Mouse (Mus musculus) cerebellum, adult 11-12 months (tissue): ENCODE results near the gene Cd6.

Experiments
- DNase-seq: peaks from one replicate; pipeline ENCODE4 v3.0.0; 2022

Gene Cd6

GRCm38 (mm10) chr19:10835671-10836070 lies 5.8 kb upstream of the Cd6 start:
- no peak for DNase-seq

GRCm38 (mm10) chr19:10833611-10834010 lies 3.8 kb upstream of the Cd6 start:
- DNase-seq, result no peak

GRCm38 (mm10) chr19:10832030-10832429 lies 2.2 kb upstream of the Cd6 start:
- no peak for DNase-seq

- DNase-seq, result peak; percentile 66
Observed at GRCm38 (mm10) chr19:10831424-10831823, 1.6 kb upstream of the Cd6 start.

GRCm38 (mm10) chr19:10828321-10828720 lies 1.5 kb downstream of the Cd6 start:
- DNase-seq, result no peak

- DNase-seq, result no peak
Observed at GRCm38 (mm10) chr19:10824061-10824460, 5.8 kb downstream of the Cd6 start.

- DNase-seq, result no peak
Observed at GRCm38 (mm10) chr19:10822534-10822933, 7.3 kb downstream of the Cd6 start.

GRCm38 (mm10) chr19:10821319-10821718 lies 8.5 kb downstream of the Cd6 start:
- DNase-seq, result no peak

- no peak for DNase-seq
Observed at GRCm38 (mm10) chr19:10818217-10818946, 11.5 kb downstream of the Cd6 start.

GRCm38 (mm10) chr19:10816462-10816861 lies 13.4 kb downstream of the Cd6 start:
- DNase-seq, result no peak

- DNase-seq, result no peak
Observed at GRCm38 (mm10) chr19:10815871-10816270, 14.0 kb downstream of the Cd6 start.

GRCm38 (mm10) chr19:10813905-10814304 lies 16.0 kb downstream of the Cd6 start:
- peak; percentile 20 for DNase-seq

- no peak for DNase-seq
Observed at GRCm38 (mm10) chr19:10813039-10813438, 16.8 kb downstream of the Cd6 start.

GRCm38 (mm10) chr19:10811471-10811870 lies 18.4 kb downstream of the Cd6 start:
- no peak for DNase-seq

GRCm38 (mm10) chr19:10810176-10810492 lies 19.7 kb downstream of the Cd6 start:
- peak; percentile 43 for DNase-seq

- peak; percentile 23 for DNase-seq
Observed at GRCm38 (mm10) chr19:10809428-10810175, 20.3 kb downstream of the Cd6 start.

GRCm38 (mm10) chr19:10808524-10809233 lies 21.2 kb downstream of the Cd6 start:
- DNase-seq, result peak; percentile 56

- peak; percentile 88 for DNase-seq
Observed at GRCm38 (mm10) chr19:10805661-10806285, 24.1 kb downstream of the Cd6 start.

- DNase-seq, result peak; percentile 49
Observed at GRCm38 (mm10) chr19:10804850-10805660, 24.8 kb downstream of the Cd6 start.

GRCm38 (mm10) chr19:10803751-10804150 lies 26.1 kb downstream of the Cd6 start:
- DNase-seq, result no peak

- DNase-seq, result peak; percentile 49
Observed at GRCm38 (mm10) chr19:10801906-10802305, 28.0 kb downstream of the Cd6 start.

GRCm38 (mm10) chr19:10801070-10801469 lies 28.8 kb downstream of the Cd6 start:
- peak; percentile 19 for DNase-seq
